18 mouse cellular contexts compared by ENCODE assay signal in genomic region chr10:93319526-93320063, GRCm38 (mm10). TPM values are rescaled to one million over a fixed set of nuclear protein-coding genes. Genes with fewer than 3 reads are reported as not detected.
A peak's percentile ranks its signal among the peaks of the same experiment; 100 is the strongest.
DNase-seq lines count a peak whose midpoint lies in the region; TF ChIP-seq lines count a peak whose summit lies in the region.
"Had no signal": no experiment of that assay in that cellular context is flagged by ENCODE, and none has a peak within 500 bp of the region (broad histone marks: within the 10 kb centered on the region; RNA-seq: fewer than 3 reads in every experiment).

No protein-coding gene starts in this region.

- H3K27me3 ChIP-seq in kidney, adult 2 months (replicated peaks; ENCODE audit: control insufficient read depth, insufficient read depth, low read length), result no peaks in the 10 kb centered on the region
- H3K27me3 ChIP-seq: embryonic facial prominence, embryonic 15.5 days; heart, embryonic 13.5 days; hindbrain, embryonic 13.5 days had no signal

- H3K36me3 ChIP-seq in kidney, adult 2 months (ENCODE audit: control insufficient read depth, insufficient read depth, low read length), result no peaks in the 10 kb centered on the region
- H3K36me3 ChIP-seq: embryonic facial prominence, embryonic 15.5 days; forebrain, embryonic 10.5 days; heart, embryonic 13.5 days; hindbrain, embryonic 13.5 days had no signal

- H3K4me1 ChIP-seq in kidney, adult 2 months (ENCODE audit: control insufficient read depth, insufficient read depth, low read length), result no peaks in the 10 kb centered on the region
- no peaks in the 10 kb centered on the region for H3K4me1 ChIP-seq in cortical plate, adult 2 months (ENCODE audit: control insufficient read depth, insufficient read depth, low read length)
- H3K4me1 ChIP-seq: embryonic facial prominence, embryonic 15.5 days; hindbrain, embryonic 13.5 days had no signal

- no peak for TF ChIP-seq CTCF in kidney, adult 2 months (conservative IDR thresholded peaks at IDR 0.05; ENCODE audit: insufficient read depth, insufficient read length, low read depth, low read length)
- TF ChIP-seq CTCF in cortical plate, adult 2 months (IDR thresholded peaks at IDR 0.05; ENCODE audit: extremely low read depth, insufficient read depth, low read length), result no peak

- no peak for TF ChIP-seq POLR2A in kidney, adult 2 months (IDR thresholded peaks at IDR 0.05; ENCODE audit: low read depth, low read length)
- no peak for TF ChIP-seq POLR2A in cortical plate, adult 2 months (IDR thresholded peaks at IDR 0.05; ENCODE audit: extremely low read depth, insufficient read depth, low read length)

- peak; percentile 93 for DNase-seq in heart, adult 11 months
- DNase-seq in heart, postnatal 10 days, result no peak
- peak; percentile 64 for DNase-seq in kidney, adult 2 months
- DNase-seq in kidney, postnatal 10 days, result no peak
- peak; percentile 43 for DNase-seq in A20 (ENCODE audit: low read depth, low spot score)
- no peak for DNase-seq in spleen, adult 12 weeks (ENCODE audit: low spot score)
- DNase-seq: adrenal gland, adult 2 months; adrenal gland, postnatal 25 days; cerebellum, adult 2 months; cerebellum, postnatal 10 days; embryo, embryonic 11 days; gastrocnemius, postnatal 14 days had no signal

- 56% methylated on average over 7 of the region's 7 CpGs for WGBS in kidney, adult 2 months

- H3K4me3 ChIP-seq in kidney, adult 2 months (ENCODE audit: insufficient read depth, low read depth, low read length), result no peak overlapping the region
- H3K4me3 ChIP-seq in cortical plate, adult 2 months (ENCODE audit: insufficient read depth, low read length), result no peak overlapping the region
- H3K4me3 ChIP-seq: embryonic facial prominence, embryonic 15.5 days; erythroblast, embryonic 14.5 days; forebrain, embryonic 10.5 days; heart, embryonic 13.5 days; hindbrain, embryonic 13.5 days had no signal

- H3K27ac ChIP-seq in kidney, adult 2 months (ENCODE audit: insufficient read depth, low read depth, low read length), result peak overlapping the region; percentile 41
- H3K27ac ChIP-seq in cortical plate, adult 2 months (ENCODE audit: insufficient read depth, low read length), result peak overlapping the region; percentile 40; the same call in 1 of the 2 replicates
- H3K27ac ChIP-seq: embryonic facial prominence, embryonic 15.5 days; forebrain, embryonic 10.5 days; heart, embryonic 13.5 days; hindbrain, embryonic 13.5 days had no signal

- intact Hi-C loops in heart, postnatal 10 days (cut with DNase I), result no loop called here

RNA-seq across cellular contexts. Expression of gene Elk3, which starts 8.7 kb away (rescaled TPM):
- total RNA-seq in heart, postnatal 10 days (2021), result 100 to 1,000 TPM; 106 to 115 TPM
- polyA plus RNA-seq in kidney, adult 2 months (2012; rRNA removed), result 27.5 and 28.1 TPM in 2 replicates
- 6.5 and 6.9 TPM in 2 replicates for polyA plus RNA-seq in cortical plate, adult 2 months (2012; rRNA removed)

Comparison
In these comparisons a context has a peak if more than half of its experiments do, and no peak if none do; other contexts are left out.
1. DNase-seq: peak in heart, adult 11 months (single experiment), kidney, adult 2 months (single experiment) and A20 (single experiment); none in heart, postnatal 10 days (0 of 2), kidney, postnatal 10 days (single experiment) and spleen, adult 12 weeks (single experiment).